Mouse (Mus musculus) liver, embryonic 14 days (tissue): ENCODE measurements around the gene Zfp648. TPM values are rescaled to one million over a fixed set of nuclear protein-coding genes. Genes with fewer than 3 reads are reported as not detected.

Source experiments
- polyA plus RNA-seq: library from polyadenylated mRNA; depleted of rRNA; stranded (reverse); fragments of >200 nt; gene quantifications from 2 replicates; pipeline ENCODE4 v1.2.3, GENCODE M21; 2012; rRNA removed

The Zfp648 gene
- not detected in 2 replicates for polyA plus RNA-seq

GRCm38 (mm10) chr1:154200955-154201722 is at the start of gene Zfp648:
TSS of gene Zfp648 (plus strand) at chr1:154201187.

